Mouse (Mus musculus) embryonic fibroblast, embryonic 13.5 days (primary cell): Measurements from ENCODE around the gene Il1rapl1.

Experiments
- CTCF ChIP-seq: IDR thresholded peaks from 2 replicates; pipeline ENCODE4 v1.5.1; 2011; ENCODE audit warnings: mild to moderate bottlenecking, control low read depth, low read length, moderate library complexity, borderline replicate concordance; ENCODE audit not compliant: insufficient read depth
- POLR2A ChIP-seq: IDR thresholded peaks from 2 replicates; pipeline ENCODE4 v1.6.1; 2011; ENCODE audit warnings: low read depth, mild to moderate bottlenecking, control low read depth, low read length, moderate library complexity

GRCm38 (mm10) chrX:87813884-87814283, 301.6 kb downstream of the Il1rapl1 start:
- TF ChIP-seq CTCF (no peak), POLR2A (no peak)
